In the genomic region with DNA sequence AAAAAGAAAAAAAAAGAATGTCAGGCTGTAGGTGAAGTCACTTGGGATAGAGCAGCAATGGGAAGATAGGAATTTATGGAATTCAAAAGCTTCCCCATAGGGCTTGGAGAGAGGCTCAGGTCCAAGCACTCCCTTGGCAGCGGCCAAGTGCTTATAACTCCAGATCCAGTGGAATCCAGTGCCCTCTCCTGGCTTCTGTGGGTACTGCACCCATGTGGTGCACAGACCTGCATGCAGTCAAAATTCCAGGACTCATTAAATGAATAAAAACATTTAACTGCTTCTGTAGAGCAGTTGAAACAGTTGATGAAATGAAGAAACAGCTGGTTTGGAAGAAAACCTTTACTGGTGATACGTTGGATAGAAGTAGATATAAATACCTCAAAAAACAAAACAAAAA, we compare ENCODE assay signal across 12 mouse cellular contexts.
DNase-seq lines count a peak whose midpoint lies in the region; ATAC-seq and TF ChIP-seq lines count a peak whose summit lies in the region.
"Had no signal": no experiment of that assay in that cellular context is flagged by ENCODE, and none has a peak within 500 bp of the region (broad histone marks: within the 10 kb centered on the region; RNA-seq: fewer than 3 reads in every experiment).

No protein-coding gene starts in this region.

- TF ChIP-seq CTCF in heart, adult 2 months (IDR thresholded peaks at IDR 0.05), result peak; percentile 53
- peak; percentile 55 for TF ChIP-seq CTCF in midbrain, postnatal 0 days (IDR thresholded peaks at IDR 0.05)
- peak; percentile 53 for TF ChIP-seq CTCF in Patski (IDR thresholded peaks at IDR 0.05)

- H3K27ac ChIP-seq in heart, adult 2 months, result no peak overlapping the region
- no peak overlapping the region for H3K27ac ChIP-seq in midbrain, postnatal 0 days (ENCODE audit: low read depth, low read length)
- no peak overlapping the region for H3K27ac ChIP-seq in midbrain, embryonic 14.5 days (replicated peaks; ENCODE audit: low read depth, low read length)
- no peak overlapping the region for H3K27ac ChIP-seq in midbrain, embryonic 11.5 days (ENCODE audit: low read depth, low read length)
- H3K27ac ChIP-seq: embryonic facial prominence, embryonic 13.5 days; hindbrain, embryonic 14.5 days; neural tube, embryonic 13.5 days had no signal

- CTCF ChIA-PET in Patski (lab: Charles Lee), result no interaction called here

- no peak for TF ChIP-seq POLR2A in heart, adult 2 months (IDR thresholded peaks at IDR 0.05; ENCODE audit: insufficient read depth, low read depth, low read length)

- H3K36me3 ChIP-seq in heart, adult 2 months (ENCODE audit: control insufficient read depth, insufficient read depth, low read length), result no peaks in the 10 kb centered on the region
- H3K36me3 ChIP-seq in midbrain, postnatal 0 days (ENCODE audit: insufficient read depth, low read length), result no peaks in the 10 kb centered on the region
- H3K36me3 ChIP-seq in midbrain, embryonic 14.5 days (ENCODE audit: control insufficient read depth, insufficient read depth, low read length), result no peaks in the 10 kb centered on the region
- no peaks in the 10 kb centered on the region for H3K36me3 ChIP-seq in midbrain, embryonic 11.5 days (ENCODE audit: control insufficient read depth, insufficient read depth, low read length)
- H3K36me3 ChIP-seq: embryonic facial prominence, embryonic 13.5 days; neural tube, embryonic 13.5 days had no signal

- H3K9ac ChIP-seq in heart, adult 2 months (ENCODE audit: low read depth, low read length), result no peak overlapping the region
- H3K9ac ChIP-seq in midbrain, postnatal 0 days (replicated peaks; ENCODE audit: low read length, poor library complexity, severe bottlenecking), result no peak overlapping the region
- no peak overlapping the region for H3K9ac ChIP-seq in midbrain, embryonic 14.5 days (replicated peaks; ENCODE audit: low read length)
- H3K9ac ChIP-seq in midbrain, embryonic 11.5 days (ENCODE audit: low read length), result no peak overlapping the region
- H3K9ac ChIP-seq: embryonic facial prominence, embryonic 13.5 days; hindbrain, embryonic 14.5 days; neural tube, embryonic 13.5 days had no signal

- DNase-seq in heart, adult 2 months, result no peak
- no peak for DNase-seq in heart, postnatal 36 days
- DNase-seq in midbrain, postnatal 0 days (ENCODE audit: low spot score), result peak; percentile 14
- no peak for DNase-seq in midbrain, embryonic 14.5 days
- DNase-seq in Patski (ENCODE audit: low read depth, low spot score), result no peak
- DNase-seq in thymus, postnatal 14 days, result peak; percentile 34
- no peak for DNase-seq in midbrain, embryonic 11.5 days (ENCODE audit: low spot score, missing footprints)
- DNase-seq in retina, embryonic 14.5 days (ENCODE audit: low spot score), result no peak
- DNase-seq: lung, postnatal 36 days had no signal

- H3K79me2 ChIP-seq in heart, adult 2 months (replicated peaks; ENCODE audit: control insufficient read depth, insufficient read depth, low read length), result no peaks in the 10 kb centered on the region

- WGBS in heart, adult 2 months, result 85% methylated on average over 2 of the region's 2 CpGs
- WGBS in midbrain, postnatal 0 days, result 92% methylated on average over 2 of the region's 2 CpGs
- WGBS in midbrain, embryonic 14.5 days, result 86% methylated on average over 2 of the region's 2 CpGs
- 85% methylated on average over 2 of the region's 2 CpGs for WGBS in midbrain, embryonic 11.5 days

- H3K4me1 ChIP-seq in heart, adult 2 months (ENCODE audit: control insufficient read depth, insufficient read depth, low read length), result no peaks in the 10 kb centered on the region
- H3K4me1 ChIP-seq in midbrain, postnatal 0 days (ENCODE audit: insufficient read depth, low read length), result no peaks in the 10 kb centered on the region
- no peaks in the 10 kb centered on the region for H3K4me1 ChIP-seq in midbrain, embryonic 14.5 days (ENCODE audit: control insufficient read depth, insufficient read depth, low read length)
- no peaks in the 10 kb centered on the region for H3K4me1 ChIP-seq in midbrain, embryonic 11.5 days (ENCODE audit: control insufficient read depth, insufficient read depth, low read length)
- H3K4me1 ChIP-seq: embryonic facial prominence, embryonic 13.5 days; neural tube, embryonic 13.5 days had no signal

- no peak overlapping the region for H3K4me2 ChIP-seq in midbrain, postnatal 0 days (ENCODE audit: low read depth, low read length, poor library complexity, severe bottlenecking)
- no peak overlapping the region for H3K4me2 ChIP-seq in midbrain, embryonic 14.5 days (ENCODE audit: low read length)
- no peak overlapping the region for H3K4me2 ChIP-seq in midbrain, embryonic 11.5 days
- H3K4me2 ChIP-seq: embryonic facial prominence, embryonic 13.5 days; hindbrain, embryonic 14.5 days; neural tube, embryonic 13.5 days had no signal

- ATAC-seq in midbrain, postnatal 0 days (ENCODE audit: low FRiP score), result no peak
- no peak for ATAC-seq in midbrain, embryonic 14.5 days (ENCODE audit: low FRiP score, low TSS enrichment)
- ATAC-seq in Patski, result no peak
- ATAC-seq in midbrain, embryonic 11.5 days (ENCODE audit: low FRiP score), result no peak

- no peak for TF ChIP-seq EP300 in heart, adult 2 months (IDR thresholded peaks at IDR 0.05; ENCODE audit: insufficient read depth, low read depth, low read length)

- in situ Hi-C loops in Patski (cut with MboI; ENCODE audit: low pct_unique_long_range_greater_than_20kb), result no loop called here

- no peaks in the 10 kb centered on the region for H3K27me3 ChIP-seq in heart, adult 2 months (ENCODE audit: control insufficient read depth, insufficient read depth, low read length)
- no peaks in the 10 kb centered on the region for H3K27me3 ChIP-seq in midbrain, postnatal 0 days (ENCODE audit: insufficient read depth, low read length)
- H3K27me3 ChIP-seq in midbrain, embryonic 14.5 days (ENCODE audit: control insufficient read depth, insufficient read depth, low read length), result no peaks in the 10 kb centered on the region
- no peaks in the 10 kb centered on the region for H3K27me3 ChIP-seq in Patski
- H3K27me3 ChIP-seq in midbrain, embryonic 11.5 days (ENCODE audit: control insufficient read depth, insufficient read depth, low read length), result no peaks in the 10 kb centered on the region
- H3K27me3 ChIP-seq: embryonic facial prominence, embryonic 13.5 days; neural tube, embryonic 13.5 days had no signal

- POLR2A ChIA-PET in Patski (lab: Charles Lee), result no interaction called here

- intact Hi-C loops in heart, adult 2 months (cut with DNase I), result no loop called here
- intact Hi-C loops in heart, postnatal 36 days (cut with DNase I), result no loop called here

- H3K9me3 ChIP-seq in midbrain, postnatal 0 days (ENCODE audit: low read length), result no peaks in the 10 kb centered on the region
- H3K9me3 ChIP-seq in midbrain, embryonic 14.5 days (ENCODE audit: control insufficient read depth, low read length), result no peaks in the 10 kb centered on the region
- no peaks in the 10 kb centered on the region for H3K9me3 ChIP-seq in midbrain, embryonic 11.5 days (ENCODE audit: control insufficient read depth, low read length)
- H3K9me3 ChIP-seq: embryonic facial prominence, embryonic 13.5 days; neural tube, embryonic 13.5 days had no signal

- no peak overlapping the region for H3K4me3 ChIP-seq in heart, adult 2 months
- H3K4me3 ChIP-seq in midbrain, postnatal 0 days (ENCODE audit: low read depth, low read length), result no peak overlapping the region
- H3K4me3 ChIP-seq in midbrain, embryonic 14.5 days (replicated peaks; ENCODE audit: low read depth, low read length), result no peak overlapping the region
- no peak overlapping the region for H3K4me3 ChIP-seq in midbrain, embryonic 11.5 days (ENCODE audit: low read depth, low read length)
- H3K4me3 ChIP-seq: embryonic facial prominence, embryonic 13.5 days; neural tube, embryonic 13.5 days had no signal

Comparison
In these comparisons a context has a peak if more than half of its experiments do, and no peak if none do; other contexts are left out.
1. DNase-seq: peak in midbrain, postnatal 0 days (single experiment) and thymus, postnatal 14 days (single experiment); none in heart, adult 2 months (0 of 2), heart, postnatal 36 days (0 of 2), midbrain, embryonic 14.5 days (single experiment), Patski (single experiment), midbrain, embryonic 11.5 days (single experiment) and retina, embryonic 14.5 days (single experiment).
2. Peak in every context shown above with its lines, with median percentiles within 50 percentile points of each other: CTCF ChIP-seq.